Mouse (Mus musculus) cerebellum, adult 2 months (tissue): ENCODE results near the gene F8a.
"Not testable (repeated sequence)": the region's sequence is repeated elsewhere in the genome, so short reads cannot be mapped to it uniquely, and the experiment has no call there.

Experiments used
- CTCF ChIP-seq: fragments of 200-500 bp; IDR thresholded peaks from 2 replicates; pipeline ENCODE4 v1.5.1; 2011; ENCODE audit warnings: low read depth, mild to moderate bottlenecking, control low read depth, low read length, moderate library complexity, borderline replicate concordance; ENCODE audit not compliant: insufficient read depth
- POLR2A ChIP-seq: fragments of 200-500 bp; IDR thresholded peaks from 2 replicates; pipeline ENCODE4 v1.6.1; 2011; ENCODE audit warnings: low read length, control low read depth, borderline replicate concordance; ENCODE audit not compliant: insufficient read depth

DNA sequence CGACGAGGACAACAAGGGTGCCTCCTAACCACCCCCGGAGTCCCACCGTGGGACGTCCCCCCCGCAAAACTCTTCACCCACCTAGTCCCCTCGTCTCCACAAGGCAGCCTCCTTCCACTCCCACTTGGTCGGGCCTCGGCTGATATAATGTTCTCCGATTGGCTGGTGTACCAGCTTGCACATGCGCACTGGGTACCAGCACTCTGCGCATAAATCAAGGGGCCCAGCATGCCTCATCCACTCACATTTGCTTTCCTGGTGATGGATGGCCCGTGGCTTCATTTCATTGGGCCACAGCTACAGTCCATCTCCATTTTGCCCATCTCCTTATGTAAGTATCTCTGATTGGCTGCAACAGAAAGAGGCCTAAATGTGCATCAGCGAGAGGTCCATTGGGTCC lies 37.2 kb downstream of the F8a start, which contains the start of gene Xlr3c:
- not testable (repeated sequence) for TF ChIP-seq POLR2A, CTCF
